Mouse (Mus musculus) midbrain, embryonic 10.5 days (tissue): ENCODE data around the gene Spice1. TPM values are rescaled to one million over a fixed set of nuclear protein-coding genes. Genes with fewer than 3 reads are reported as not detected.

ENCODE experiments used
- DNase-seq: peaks from one replicate; pipeline ENCODE4 v3.0.0-alpha.2; 2017; ENCODE audit warnings: low spot score
- H3K27ac ChIP-seq: fragments of 300-500 bp; sonication (generic); replicated peaks from 2 replicates; pipeline ENCODE4 v1.5.1; 2016; ENCODE audit warnings: mild to moderate bottlenecking
- H3K27me3 ChIP-seq: fragments of 300-500 bp; sonication (generic); 2 replicates; pipeline ENCODE4 v1.6.1; 2016; ENCODE audit warnings: low read depth, mild to moderate bottlenecking; ENCODE audit not compliant: poor library complexity, severe bottlenecking
- H3K36me3 ChIP-seq: fragments of 300-500 bp; sonication (generic); 2 replicates; pipeline ENCODE4 v1.6.1; 2016; ENCODE audit warnings: mild to moderate bottlenecking, moderate library complexity
- H3K4me1 ChIP-seq: fragments of 300-500 bp; sonication (generic); 2 replicates; pipeline ENCODE4 v1.6.1; 2016
- H3K4me3 ChIP-seq: fragments of 300-500 bp; sonication (generic); 2 replicates; pipeline ENCODE4 v1.5.1; 2016; ENCODE audit warnings: mild to moderate bottlenecking, moderate library complexity
- H3K9me3 ChIP-seq: fragments of 300-500 bp; sonication (generic); replicated peaks from 2 replicates; pipeline ENCODE4 v1.6.1; 2016; ENCODE audit warnings: mild to moderate bottlenecking
- WGBS: fragments of 180-500 bp; shearing (Covaris S2); methylation state at CpG from one replicate; pipeline ENCODE4 v1.1.7; 2016; 5-methylcytosine and 5-hydroxymethylcytosine counted together
- polyA plus RNA-seq: library from polyadenylated mRNA; unstranded; fragments of >200 nt; fragmentation: Nextera tagmentation; extraction: Ambion mirVana; gene quantifications from 2 replicates; pipeline ENCODE4 v1.2.1, GENCODE M21; 2016

Gene Spice1
- polyA plus RNA-seq, 1 experiment from 2014 or later = 34.1 TPM

DNA sequence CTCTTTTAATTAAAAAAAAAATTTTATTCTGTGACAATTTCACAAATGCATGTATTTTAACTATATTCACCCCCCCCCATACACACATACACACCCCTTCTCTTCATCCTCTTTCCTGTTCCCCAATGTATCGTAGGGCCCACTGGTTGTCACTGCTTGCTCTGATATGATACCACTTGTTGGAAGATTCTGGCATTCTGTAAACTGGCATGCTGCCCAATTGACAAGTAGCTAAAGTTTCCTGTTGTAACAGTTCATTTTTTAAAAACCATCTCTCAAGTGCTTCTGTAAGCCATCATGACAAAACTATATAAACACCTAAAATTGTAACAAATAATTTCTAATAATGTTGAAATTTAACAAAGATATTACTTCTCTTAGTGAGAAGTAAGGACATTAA is 37.3 kb downstream of the Spice1 start:
- no peak overlapping the region for H3K4me3 ChIP-seq
- H3K9me3 ChIP-seq = no peaks in the 10 kb centered on the region
- no peak for DNase-seq
- H3K27ac ChIP-seq = no peak overlapping the region
- peaks cover 19% of the 10 kb centered on the region for H3K4me1 ChIP-seq
- no peaks in the 10 kb centered on the region for H3K27me3 ChIP-seq
- H3K36me3 ChIP-seq = peaks cover 54% of the 10 kb centered on the region
- WGBS = 95% methylated on average over 1 of the region's 1 CpGs

DNA sequence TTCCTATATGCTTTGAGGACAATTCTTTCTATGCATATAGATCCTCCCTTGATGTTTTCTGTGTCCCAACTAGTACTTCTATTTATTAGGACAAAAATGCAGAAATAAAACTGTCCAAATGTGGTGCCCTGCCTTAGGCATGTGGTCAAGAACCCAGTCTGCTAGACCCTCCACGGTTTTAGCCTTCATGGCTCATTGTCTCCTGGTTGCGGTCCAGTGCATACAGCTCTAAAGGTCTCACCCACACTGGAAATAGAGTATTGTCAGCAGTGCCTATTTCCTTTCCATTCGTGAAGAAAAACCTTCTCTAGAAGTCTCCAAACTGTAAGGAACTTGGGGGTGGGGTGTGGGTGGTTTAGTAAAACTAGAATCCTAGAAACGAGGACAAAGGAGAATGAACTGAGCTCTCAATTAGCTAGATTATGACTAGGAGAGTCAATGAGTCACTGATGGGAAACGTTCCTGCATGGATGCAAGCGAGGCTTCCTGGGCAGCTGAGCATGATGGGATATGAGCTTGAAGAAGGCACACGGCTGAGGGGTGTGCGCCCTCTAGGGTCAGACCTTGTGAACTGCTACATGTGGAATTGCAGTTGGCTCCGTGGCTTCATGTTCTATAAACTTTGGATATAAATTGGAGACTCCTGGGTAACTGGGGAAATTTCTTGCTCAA is 45.1 kb downstream of the Spice1 start:
- Histone ChIP-seq H3K4me3 (no peak overlapping the region), H3K36me3 (peaks cover 35% of the 10 kb centered on the region), H3K27me3 (peaks cover 8% of the 10 kb centered on the region), H3K4me1 (peaks cover 16% of the 10 kb centered on the region), H3K9me3 (peaks cover 7% of the 10 kb centered on the region; the same call in 1 of the 2 replicates), H3K27ac (no peak overlapping the region)
- peak; percentile 54 for DNase-seq
- WGBS = 41% methylated on average over 9 of the region's 9 CpGs

DNA sequence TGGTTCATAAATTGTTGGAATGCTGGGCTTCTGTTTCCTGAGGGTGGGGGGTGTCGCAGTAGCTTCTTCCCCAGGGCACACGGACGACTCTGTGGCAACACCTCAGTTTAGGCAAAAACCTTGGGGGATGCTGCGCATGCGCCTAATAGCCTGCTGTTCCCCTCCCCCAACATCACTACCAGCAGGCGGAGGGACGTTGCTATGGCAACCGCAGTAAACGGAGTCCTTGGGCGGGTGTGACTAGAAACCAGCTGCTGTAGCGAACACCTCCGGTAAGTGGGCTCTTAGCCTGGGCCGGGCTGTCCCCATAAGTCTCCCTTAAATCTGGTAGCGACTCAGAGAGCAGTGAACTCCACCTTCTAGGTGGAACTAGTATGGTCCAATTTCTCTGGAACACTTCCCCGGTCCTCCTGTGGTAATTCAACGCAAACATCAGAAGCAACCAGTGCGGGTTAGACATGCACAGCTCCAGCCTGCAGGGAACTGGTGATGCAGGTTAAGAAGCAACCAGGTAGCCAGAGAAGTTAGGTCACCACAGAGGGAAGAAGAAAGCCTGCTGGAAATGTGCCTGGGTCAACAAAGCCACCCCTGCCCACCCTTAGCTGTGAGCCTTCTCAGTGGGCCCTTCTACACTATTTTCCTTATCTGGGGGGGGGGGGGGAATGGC is 47.8 kb downstream of the Spice1 start, which contains the start of gene Cfap44:
TSS of gene Cfap44 (plus strand) at position 220 of the 667 bp plus-strand sequence.
- peak within 1 kb of the TSS; percentile 79 for H3K27ac ChIP-seq
- peaks cover 8% of the 10 kb centered on the region for H3K27me3 ChIP-seq
- WGBS = 2% methylated on average over 17 of the region's 17 CpGs
- peak; percentile 92 for DNase-seq
- H3K9me3 ChIP-seq = peaks cover 7% of the 10 kb centered on the region; the same call in 1 of the 2 replicates
- peak within 1 kb of the TSS; percentile 53 for H3K4me3 ChIP-seq
- peaks cover 11% of the 10 kb centered on the region for H3K36me3 ChIP-seq
- peaks cover 24% of the 10 kb centered on the region for H3K4me1 ChIP-seq

DNA sequence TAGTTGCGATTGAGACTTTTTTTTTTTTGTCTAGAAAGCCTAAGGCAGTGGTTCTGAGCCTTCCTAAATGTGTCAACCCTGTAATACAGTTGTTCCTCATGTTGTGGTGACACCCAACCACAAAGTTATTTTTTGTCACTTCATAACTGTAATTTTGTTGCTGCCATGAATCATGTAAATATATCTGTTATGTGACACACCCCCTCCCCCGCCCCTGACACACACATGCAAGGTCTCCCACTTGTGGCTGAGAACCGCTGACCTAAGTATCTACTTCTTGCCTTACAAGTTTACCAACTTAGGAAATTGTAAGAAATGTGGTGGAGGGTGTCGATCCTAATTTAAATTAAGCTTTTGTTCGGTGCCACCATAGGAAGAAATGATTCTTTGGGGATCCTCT is 58.0 kb downstream of the Spice1 start:
- Histone ChIP-seq H3K4me1 (no peaks in the 10 kb centered on the region), H3K9me3 (no peaks in the 10 kb centered on the region), H3K27me3 (no peaks in the 10 kb centered on the region), H3K4me3 (no peak overlapping the region), H3K27ac (no peak overlapping the region), H3K36me3 (no peaks in the 10 kb centered on the region)
- DNase-seq = no peak
- WGBS = 90% methylated on average over 5 of the region's 5 CpGs

DNA sequence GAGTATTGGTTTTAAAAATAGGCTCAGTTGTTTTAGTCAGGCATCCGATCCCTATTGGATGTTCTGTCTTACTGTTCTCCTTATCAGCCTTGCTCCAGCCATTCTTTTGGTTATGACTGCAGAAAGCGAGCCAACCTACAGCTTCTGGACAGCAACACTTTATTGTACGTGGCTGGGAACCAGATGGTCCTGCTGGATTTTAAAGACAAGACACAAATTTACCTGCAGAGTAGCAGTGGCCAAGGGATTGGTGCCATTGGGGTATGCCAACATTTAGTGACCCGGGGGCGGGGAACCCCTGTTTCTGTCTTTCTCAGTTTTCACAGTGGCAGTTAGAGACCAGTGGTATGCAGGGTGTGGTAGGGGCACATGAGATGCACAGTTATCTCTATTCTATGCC is 60.3 kb downstream of the Spice1 start:
- H3K4me1 ChIP-seq = no peaks in the 10 kb centered on the region
- 97% methylated on average over 5 of the region's 5 CpGs for WGBS
- no peak overlapping the region for H3K4me3 ChIP-seq
- H3K9me3 ChIP-seq = no peaks in the 10 kb centered on the region
- no peak overlapping the region for H3K27ac ChIP-seq
- DNase-seq = no peak
- H3K27me3 ChIP-seq = no peaks in the 10 kb centered on the region
- no peaks in the 10 kb centered on the region for H3K36me3 ChIP-seq

DNA sequence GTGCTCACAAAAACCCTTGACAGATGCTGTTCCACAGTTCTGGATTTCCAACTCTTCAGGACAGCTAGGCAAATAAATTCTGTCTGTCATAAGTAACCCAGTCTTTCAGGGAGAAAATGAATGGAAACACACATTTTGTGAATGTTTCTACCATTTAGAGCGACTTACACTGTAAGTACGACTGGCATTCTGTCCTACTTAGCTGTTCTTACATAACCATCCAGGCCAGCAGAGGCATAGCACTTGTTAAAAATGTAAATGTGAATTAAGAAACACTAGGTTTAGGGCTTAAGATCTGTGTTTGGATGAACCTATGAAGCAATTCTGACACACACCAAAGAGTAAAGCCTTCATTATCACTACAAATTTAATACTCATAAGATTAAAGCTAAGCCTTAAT is 61.4 kb downstream of the Spice1 start:
- Histone ChIP-seq H3K36me3 (no peaks in the 10 kb centered on the region), H3K27me3 (no peaks in the 10 kb centered on the region), H3K4me1 (no peaks in the 10 kb centered on the region), H3K9me3 (no peaks in the 10 kb centered on the region), H3K27ac (no peak overlapping the region), H3K4me3 (no peak overlapping the region)
- WGBS = 87% methylated on average over 2 of the region's 2 CpGs
- DNase-seq = no peak

DNA sequence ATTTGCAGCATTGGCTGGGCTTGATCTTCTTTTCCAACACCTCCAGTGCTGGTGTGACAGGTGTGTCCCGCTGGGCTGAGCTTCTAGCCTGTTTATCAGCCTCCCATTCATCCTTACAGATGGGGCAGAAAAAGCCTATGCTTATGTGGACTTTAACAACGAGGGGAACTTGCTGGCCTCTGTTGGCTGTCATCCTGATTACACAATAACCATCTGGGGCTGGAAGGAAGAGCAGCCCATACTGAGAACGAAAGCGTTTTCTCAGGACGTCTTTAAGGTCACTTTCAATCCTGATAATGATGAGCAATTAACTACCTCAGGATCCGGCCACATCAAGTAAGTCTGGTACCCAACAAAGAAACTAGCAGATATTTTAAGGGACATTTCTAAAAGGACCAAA is 63.3 kb downstream of the Spice1 start:
- 71% methylated on average over 6 of the region's 6 CpGs for WGBS

DNA sequence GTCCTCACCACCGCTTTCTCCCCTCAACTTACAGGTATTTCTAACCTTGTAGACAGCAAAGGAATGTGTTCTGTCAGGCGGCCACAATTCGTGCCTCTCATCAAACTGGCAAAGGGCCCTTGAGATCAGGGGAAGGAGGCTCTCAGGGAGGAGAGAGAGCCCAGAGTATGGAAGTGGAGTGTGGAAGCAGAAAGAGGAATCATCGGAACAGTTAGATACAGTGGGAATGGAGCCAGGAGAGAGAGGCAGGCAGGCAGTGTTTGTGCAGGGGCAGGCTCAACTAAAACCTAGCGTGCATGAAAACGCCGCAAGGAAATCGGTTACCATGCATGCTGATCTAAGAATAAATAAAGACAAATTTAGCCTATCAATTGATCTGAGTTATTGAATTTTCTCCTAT is 70.7 kb downstream of the Spice1 start:
- Histone ChIP-seq H3K4me3 (no peak overlapping the region), H3K27ac (no peak overlapping the region), H3K27me3 (no peaks in the 10 kb centered on the region), H3K4me1 (no peaks in the 10 kb centered on the region), H3K9me3 (no peaks in the 10 kb centered on the region), H3K36me3 (no peaks in the 10 kb centered on the region)
- WGBS = 85% methylated on average over 8 of the region's 8 CpGs
- DNase-seq = no peak

More for the DNA sequence above, 63.3 kb downstream of the Spice1 start:
- DNase-seq = no peak
- no peak overlapping the region for H3K27ac ChIP-seq
- H3K4me3 ChIP-seq = no peak overlapping the region
- no peaks in the 10 kb centered on the region for H3K27me3 ChIP-seq
- H3K36me3 ChIP-seq = no peaks in the 10 kb centered on the region
- no peaks in the 10 kb centered on the region for H3K9me3 ChIP-seq
- H3K4me1 ChIP-seq = no peaks in the 10 kb centered on the region

DNA sequence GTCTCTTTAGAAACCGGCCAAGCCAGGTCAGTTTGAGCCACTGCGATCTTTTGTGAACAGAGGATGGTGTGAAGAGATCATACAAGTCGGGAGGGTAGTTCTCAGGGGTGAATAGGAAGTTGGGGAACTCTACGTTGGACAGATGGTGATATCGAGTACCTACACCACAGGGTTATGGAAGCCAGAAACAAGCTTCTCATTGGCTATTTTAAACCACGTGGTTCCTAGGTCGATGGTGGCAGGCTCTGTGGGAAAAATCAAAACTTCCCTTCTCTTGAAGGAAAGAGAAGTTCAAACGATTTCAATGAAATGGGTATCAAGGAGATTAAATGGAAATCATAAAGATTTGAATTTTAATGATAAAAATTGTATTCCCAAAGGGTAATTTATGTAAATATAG is 74.8 kb downstream of the Spice1 start:
- WGBS = 85% methylated on average over 8 of the region's 8 CpGs

DNA sequence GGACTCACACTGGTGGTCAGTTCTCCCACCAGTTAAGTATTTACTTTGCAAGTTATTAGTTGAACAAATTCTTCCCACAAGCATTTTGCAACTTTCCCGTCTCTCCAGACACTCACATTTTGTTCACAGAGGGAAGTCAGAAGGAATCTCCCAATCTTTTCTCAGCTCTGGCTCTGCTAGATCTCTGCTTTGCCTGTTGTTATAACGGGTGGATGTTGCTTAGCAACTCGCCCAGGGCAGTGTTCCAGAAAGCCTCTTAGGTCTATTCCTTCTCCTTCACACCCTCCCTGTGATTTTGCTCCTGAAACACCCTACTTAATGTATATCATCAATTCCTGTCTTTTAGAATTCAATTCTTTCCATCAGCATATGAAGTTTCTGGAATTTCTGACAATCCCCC is 76.6 kb downstream of the Spice1 start:
- H3K4me3 ChIP-seq = no peak overlapping the region
- 61% methylated on average over 3 of the region's 3 CpGs for WGBS
- no peak overlapping the region for H3K27ac ChIP-seq
- no peaks in the 10 kb centered on the region for H3K4me1 ChIP-seq
- H3K27me3 ChIP-seq = no peaks in the 10 kb centered on the region
- H3K36me3 ChIP-seq = no peaks in the 10 kb centered on the region
- H3K9me3 ChIP-seq = no peaks in the 10 kb centered on the region
- no peak for DNase-seq

More for the DNA sequence above, 74.8 kb downstream of the Spice1 start:
- Histone ChIP-seq H3K9me3 (no peaks in the 10 kb centered on the region), H3K27ac (no peak overlapping the region), H3K4me3 (no peak overlapping the region), H3K27me3 (no peaks in the 10 kb centered on the region), H3K4me1 (no peaks in the 10 kb centered on the region), H3K36me3 (no peaks in the 10 kb centered on the region)
- DNase-seq = no peak

DNA sequence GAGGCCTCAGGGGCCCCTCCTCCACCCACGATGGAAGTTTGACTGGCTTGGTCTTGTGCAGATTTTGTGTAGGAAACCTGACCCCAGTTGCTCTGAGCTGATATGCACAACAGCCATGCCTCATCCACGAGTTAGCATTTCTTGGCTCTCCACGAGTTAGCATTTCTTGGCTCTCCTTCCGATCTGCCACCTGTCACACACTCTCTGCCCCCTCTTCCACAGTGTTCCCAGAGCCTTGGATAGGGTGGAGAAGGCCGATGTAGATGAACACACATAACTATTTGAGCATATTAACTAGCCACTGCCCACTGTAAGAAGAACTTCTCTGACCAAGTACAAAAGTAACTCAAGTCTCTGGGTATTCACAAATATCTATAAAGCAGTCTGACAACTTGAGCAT is 81.5 kb downstream of the Spice1 start:
- Histone ChIP-seq H3K27ac (no peak overlapping the region), H3K4me3 (no peak overlapping the region), H3K4me1 (0 out of 2 replicates have a peak, but pooled peaks cover 4% of the 10 kb centered on the region), H3K9me3 (no peaks in the 10 kb centered on the region), H3K36me3 (no peaks in the 10 kb centered on the region), H3K27me3 (no peaks in the 10 kb centered on the region)
- WGBS = 76% methylated on average over 5 of the region's 5 CpGs
- no peak for DNase-seq

DNA sequence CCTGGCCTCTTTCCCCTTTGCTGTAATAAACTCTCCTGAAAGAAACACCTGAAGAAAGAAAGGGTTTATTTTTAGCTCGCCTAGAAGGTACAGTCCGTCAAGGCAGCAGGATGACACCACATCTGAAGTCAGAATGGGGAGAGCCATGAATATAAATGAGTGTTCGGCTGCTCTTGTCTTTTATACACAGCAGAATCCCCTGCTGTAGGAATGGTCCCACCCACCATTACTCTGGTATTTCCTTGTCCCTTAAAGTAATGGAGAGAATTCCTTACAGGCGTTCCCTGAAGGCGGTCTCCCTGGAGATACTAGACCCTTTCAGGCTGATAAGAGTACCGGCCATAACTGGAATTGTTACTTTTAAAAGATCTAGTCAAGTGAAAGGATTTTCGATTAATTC is 83.1 kb downstream of the Spice1 start:
- Histone ChIP-seq H3K27me3 (no peaks in the 10 kb centered on the region), H3K9me3 (no peaks in the 10 kb centered on the region), H3K36me3 (no peaks in the 10 kb centered on the region), H3K4me3 (no peak overlapping the region), H3K4me1 (0 out of 2 replicates have a peak, but pooled peaks cover 4% of the 10 kb centered on the region), H3K27ac (no peak overlapping the region)
- DNase-seq = no peak
- 72% methylated on average over 7 of the region's 7 CpGs for WGBS

DNA sequence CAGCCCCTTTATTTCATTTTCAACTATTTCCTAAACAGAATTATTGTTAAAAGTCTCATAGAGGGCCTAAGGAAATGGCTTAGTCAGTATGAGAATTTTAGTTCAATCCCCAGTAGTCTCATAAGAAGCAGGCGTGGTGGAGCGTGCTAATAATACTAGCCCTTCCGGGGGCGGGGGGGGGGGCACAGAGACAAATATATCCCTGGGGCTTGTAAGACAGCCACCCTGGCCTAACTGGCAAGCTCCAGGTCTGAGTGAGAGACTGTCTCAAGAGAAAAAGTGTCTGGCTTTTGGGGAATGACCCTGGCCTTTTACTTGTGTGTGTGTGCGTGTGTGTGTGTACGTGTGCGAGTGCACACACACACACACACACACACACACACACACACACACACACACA is 88.0 kb downstream of the Spice1 start:
- WGBS = 92% methylated on average over 6 of the region's 7 CpGs

More for the DNA sequence above, 88.0 kb downstream of the Spice1 start:
- no peak overlapping the region for H3K4me3 ChIP-seq
- no peaks in the 10 kb centered on the region for H3K27me3 ChIP-seq
- H3K4me1 ChIP-seq = 0 out of 2 replicates have a peak, but pooled peaks cover 2% of the 10 kb centered on the region
- H3K36me3 ChIP-seq = no peaks in the 10 kb centered on the region
- no peak overlapping the region for H3K27ac ChIP-seq
- no peak for DNase-seq
- no peaks in the 10 kb centered on the region for H3K9me3 ChIP-seq
